Mouse (Mus musculus) testis, adult 2 months (tissue): ENCODE data around the gene Agpat3.

Experiments
- CTCF ChIP-seq: fragments of 200-500 bp; IDR thresholded peaks from 2 replicates; pipeline ENCODE4 v1.5.1; 2012; ENCODE audit warnings: low read depth, mild to moderate bottlenecking, inconsistent platforms, low read length, moderate library complexity; ENCODE audit not compliant: control insufficient read depth, insufficient read depth, insufficient replicate concordance
- POLR2A ChIP-seq: fragments of 200-500 bp; IDR thresholded peaks from 2 replicates; pipeline ENCODE4 v1.6.1; 2012; ENCODE audit warnings: low read depth, mild to moderate bottlenecking, inconsistent platforms, low read length, moderate library complexity; ENCODE audit not compliant: control insufficient read depth

- TF ChIP-seq CTCF (no peak), POLR2A (no peak)
Measured at GRCm38 (mm10) chr10:78265881-78266280, 86.4 kb downstream of the Agpat3 start.
